Mouse (Mus musculus) embryonic facial prominence, embryonic 14.5 days (tissue): Measurements from ENCODE around the gene Rnf157. TPM values are rescaled to one million over a fixed set of nuclear protein-coding genes. Genes with fewer than 3 reads are reported as not detected.
A peak's percentile ranks its signal among the peaks of the same experiment; 100 is the strongest.

Experiments used
- ATAC-seq: fragments of 200-750 bp; cut with Nextera tagmentation; 2 replicates; pipeline ENCODE4 v1.8.0; 2017; ENCODE audit warnings: low read depth, moderate number of reproducible peaks, moderate TSS enrichment
- DNase-seq: peaks from one replicate; pipeline ENCODE4 v3.0.0-alpha.2; 2015; ENCODE audit warnings: low spot score
- H3K27ac ChIP-seq: fragments of 300-500 bp; sonication (generic); replicated peaks from 2 replicates; pipeline ENCODE4 v1.5.1; 2014; ENCODE audit warnings: low read depth, mild to moderate bottlenecking, low read length, moderate library complexity
- H3K27me3 ChIP-seq: fragments of 300-500 bp; sonication (generic); replicated peaks from 2 replicates; pipeline ENCODE4 v1.6.1; 2014; ENCODE audit warnings: low read length; ENCODE audit not compliant: control insufficient read depth, insufficient read depth
- H3K36me3 ChIP-seq: fragments of 300-500 bp; sonication (generic); 2 replicates; pipeline ENCODE4 v1.6.1; 2014; ENCODE audit warnings: low read length, mixed read lengths; ENCODE audit not compliant: control insufficient read depth, insufficient read depth
- H3K4me1 ChIP-seq: fragments of 300-500 bp; sonication (generic); 2 replicates; pipeline ENCODE4 v1.6.1; 2014; ENCODE audit warnings: antibody characterized with exemption, low read length; ENCODE audit not compliant: control insufficient read depth, insufficient read depth
- H3K4me2 ChIP-seq: fragments of 300-500 bp; sonication (generic); 2 replicates; pipeline ENCODE4 v1.6.1; 2014; ENCODE audit warnings: low read depth, mild to moderate bottlenecking, low read length, moderate library complexity, mixed read lengths
- H3K4me3 ChIP-seq: fragments of 300-500 bp; sonication (generic); 2 replicates; pipeline ENCODE4 v1.5.1; 2014; ENCODE audit warnings: low read depth, mild to moderate bottlenecking, low read length
- H3K9ac ChIP-seq: fragments of 300-500 bp; sonication (generic); 2 replicates; pipeline ENCODE4 v1.6.1; 2014; ENCODE audit warnings: low read depth, mild to moderate bottlenecking, low read length, moderate library complexity, mixed read lengths
- H3K9me3 ChIP-seq: fragments of 300-500 bp; sonication (generic); 2 replicates; pipeline ENCODE4 v1.6.1; 2016; ENCODE audit warnings: low read length; ENCODE audit not compliant: control insufficient read depth
- WGBS: fragments of 180-500 bp; shearing (Covaris S2); extraction: QIAGEN DNeasy Blood & Tissue Kit; methylation state at CpG from one replicate; pipeline ENCODE4 v1.1.7; 2014; 5-methylcytosine and 5-hydroxymethylcytosine counted together
- polyA plus RNA-seq: library from polyadenylated mRNA; unstranded; fragments of >200 nt; fragmentation: Nextera tagmentation; extraction: Ambion mirVana; gene quantifications from 2 replicates; pipeline ENCODE4 v1.2.1, GENCODE M21; 2014

Gene Rnf157
- polyA plus RNA-seq, 1 experiment from 2014 or later = 17.7 TPM

DNA sequence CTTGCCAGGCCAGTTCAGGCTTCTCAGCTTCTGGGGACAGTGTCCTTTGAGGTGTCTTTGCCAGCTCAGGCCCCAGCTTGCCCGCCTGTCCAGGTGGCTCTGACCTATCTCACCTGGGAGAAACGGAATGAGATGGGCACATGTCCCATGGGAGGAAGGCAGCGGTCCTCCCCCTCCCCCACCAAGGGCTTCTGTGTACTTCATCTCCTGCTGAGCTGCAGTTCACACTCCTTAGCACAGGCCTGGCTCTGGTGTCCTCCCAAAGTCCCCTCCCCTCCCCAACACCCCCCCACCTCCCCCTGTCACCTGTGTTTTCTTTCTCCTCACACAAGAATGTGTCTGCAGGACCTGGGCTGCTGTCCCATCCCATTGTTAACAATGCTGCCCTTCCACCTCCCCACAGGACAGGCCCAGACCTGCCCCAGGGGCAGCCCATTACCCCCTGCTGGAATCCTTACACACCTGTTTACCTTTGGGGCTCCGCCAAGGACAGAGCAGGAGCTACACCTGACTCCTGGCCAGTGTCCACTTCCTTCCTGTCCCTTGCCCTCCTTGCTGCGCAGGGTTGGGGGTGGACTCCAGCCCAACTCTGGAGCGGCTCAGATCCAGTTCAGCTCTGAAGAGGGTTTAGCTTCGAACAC, 85.7 kb downstream of the Rnf157 start:
- no peak overlapping the region for H3K4me3 ChIP-seq
- no peaks in the 10 kb centered on the region for H3K27me3 ChIP-seq
- WGBS = 64% methylated on average over 7 of the region's 7 CpGs
- no peak for DNase-seq
- no peak overlapping the region for H3K9ac ChIP-seq
- H3K9me3 ChIP-seq = no peaks in the 10 kb centered on the region
- no peaks in the 10 kb centered on the region for H3K36me3 ChIP-seq
- H3K27ac ChIP-seq = no peak overlapping the region
- no peak for ATAC-seq
- H3K4me1 ChIP-seq = peaks cover 2% of the 10 kb centered on the region; the same call in 1 of the 2 replicates
- no peak overlapping the region for H3K4me2 ChIP-seq

DNA sequence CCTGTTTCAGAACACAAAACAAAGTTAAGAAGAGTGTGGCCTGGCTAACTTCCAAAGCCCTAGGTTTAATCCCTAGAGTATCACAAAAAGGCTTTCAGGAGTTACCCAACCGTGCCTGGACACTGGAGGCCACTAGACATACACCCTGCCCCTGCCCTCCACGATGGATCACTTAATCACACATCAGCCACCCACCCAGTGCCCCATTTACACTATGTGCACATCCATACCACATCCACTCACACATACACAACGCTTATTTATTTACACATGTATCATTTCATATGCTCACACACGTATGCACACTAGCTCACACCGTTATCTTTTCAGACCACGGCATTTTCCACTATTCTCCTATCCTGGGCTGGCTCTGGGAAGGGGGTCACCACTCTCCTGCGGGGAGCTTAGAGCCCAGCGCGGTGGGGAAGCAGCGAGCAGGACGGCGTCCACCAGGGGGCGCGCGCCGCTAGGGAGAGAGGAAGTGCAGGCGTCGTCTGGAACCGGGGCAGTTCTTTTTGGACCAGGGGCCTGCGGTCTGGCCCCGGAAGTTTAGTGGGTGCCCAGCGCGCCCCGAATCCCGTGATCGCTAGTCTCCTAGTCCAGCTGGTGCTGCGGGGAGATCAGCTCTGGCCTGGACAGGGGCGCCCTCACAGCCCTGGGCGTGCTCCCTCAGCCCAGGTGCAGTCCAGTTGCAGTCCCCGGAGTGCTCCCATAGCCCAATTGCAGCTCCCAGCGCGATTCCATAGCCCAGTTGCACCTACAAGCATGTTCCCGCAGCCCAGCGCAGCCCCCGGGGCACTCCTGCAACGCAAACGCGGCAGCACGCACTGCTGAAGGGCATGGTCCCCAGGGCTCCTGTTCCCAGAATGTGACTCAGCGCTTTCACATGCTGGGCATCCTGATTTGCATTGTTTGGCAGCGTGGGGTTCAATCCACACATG, 93.8 kb downstream of the Rnf157 start:
- Histone ChIP-seq H3K36me3 (no peaks in the 10 kb centered on the region), H3K27me3 (no peaks in the 10 kb centered on the region)
- ATAC-seq = peak; percentile 89

DNA sequence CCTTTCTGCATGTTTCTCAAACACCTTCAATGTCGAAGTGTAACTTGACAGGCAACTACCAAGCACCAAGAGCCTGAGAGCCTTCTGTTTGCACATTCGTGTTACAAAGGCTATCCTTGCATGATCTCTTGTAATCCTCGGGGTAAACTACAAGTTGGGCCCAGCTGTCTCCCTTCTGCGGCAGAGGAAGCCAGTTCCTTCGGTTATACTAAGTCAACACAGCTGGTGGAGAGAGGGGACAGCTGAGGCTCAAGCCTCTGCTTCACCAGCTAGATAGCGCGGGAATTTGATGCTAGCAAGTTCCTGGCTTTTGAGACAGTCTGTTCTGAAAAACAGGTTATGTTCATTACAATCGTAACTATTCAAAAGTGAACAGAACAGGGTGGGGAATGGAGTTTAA, 100.5 kb downstream of the Rnf157 start:
- Histone ChIP-seq H3K27me3 (no peaks in the 10 kb centered on the region), H3K36me3 (no peaks in the 10 kb centered on the region), H3K4me1 (no peaks in the 10 kb centered on the region; the same call in 1 of the 2 replicates), H3K27ac (no peak overlapping the region), H3K4me2 (no peak overlapping the region), H3K9ac (no peak overlapping the region), H3K9me3 (no peaks in the 10 kb centered on the region), H3K4me3 (no peak overlapping the region)
- DNase-seq = peak; percentile 88
- ATAC-seq = peak; percentile 80
- WGBS = 30% methylated on average over 8 of the region's 8 CpGs

More for the DNA sequence above, 93.8 kb downstream of the Rnf157 start:
- Histone ChIP-seq H3K4me2 (peak overlapping the region; percentile 94), H3K27ac (no peak overlapping the region), H3K9me3 (no peaks in the 10 kb centered on the region), H3K9ac (peak overlapping the region; percentile 69), H3K4me3 (peak overlapping the region; percentile 46), H3K4me1 (0 out of 2 replicates have a peak, but pooled peaks cover 4% of the 10 kb centered on the region)
- DNase-seq = peak; percentile 84
- WGBS = 2% methylated on average over 38 of the region's 41 CpGs

DNA sequence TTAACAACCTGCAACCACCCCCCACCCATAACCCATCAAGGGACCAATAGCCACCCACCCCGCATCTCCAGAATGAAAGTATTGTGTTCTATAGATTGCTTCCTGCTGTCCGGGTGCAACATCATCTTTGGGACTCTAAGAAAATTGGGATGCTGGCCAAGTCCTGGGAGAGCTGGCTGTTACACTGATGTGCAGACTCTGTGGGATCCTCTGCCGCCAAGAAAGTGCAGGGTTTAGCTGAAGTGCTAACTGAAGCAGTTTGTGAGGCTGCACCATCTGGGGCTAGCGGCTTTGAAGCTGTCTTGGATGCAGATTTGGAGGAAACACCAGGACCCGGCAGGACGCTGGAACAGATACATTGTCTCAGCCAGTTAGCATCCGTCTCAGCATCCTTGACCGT, 101.7 kb downstream of the Rnf157 start:
- no peaks in the 10 kb centered on the region for H3K9me3 ChIP-seq
- H3K36me3 ChIP-seq = no peaks in the 10 kb centered on the region
- peak overlapping the region; percentile 52; the same call in 1 of the 2 replicates for H3K27ac ChIP-seq
- ATAC-seq (no peak), DNase-seq (peak; percentile 84)
- no peak overlapping the region for H3K4me3 ChIP-seq
- no peaks in the 10 kb centered on the region for H3K27me3 ChIP-seq
- H3K4me1 ChIP-seq = peaks cover 4% of the 10 kb centered on the region; the same call in 1 of the 2 replicates
- 37% methylated on average over 8 of the region's 8 CpGs for WGBS
- no peak overlapping the region for H3K4me2 ChIP-seq
- no peak overlapping the region for H3K9ac ChIP-seq

DNA sequence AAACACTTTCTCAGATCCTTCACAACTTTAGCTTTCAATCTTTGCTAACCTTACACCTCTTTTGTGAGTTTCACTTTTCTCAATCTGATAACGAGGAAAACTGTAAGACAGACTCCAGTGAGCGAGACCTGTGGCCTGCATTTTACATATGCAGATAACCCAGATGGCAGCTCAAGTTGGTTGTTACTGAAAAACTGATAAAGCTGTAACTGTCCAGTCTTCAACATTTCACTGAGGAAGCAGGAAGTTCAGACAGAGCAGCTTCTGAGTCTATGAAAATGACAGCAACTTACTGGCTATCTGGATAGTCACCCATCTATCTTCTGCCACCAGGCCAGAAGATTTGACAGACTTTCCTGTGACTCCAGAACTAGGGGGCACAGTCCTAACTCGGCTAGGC, 103.2 kb downstream of the Rnf157 start:
- 65% methylated on average over 3 of the region's 3 CpGs for WGBS
- ATAC-seq (no peak), DNase-seq (no peak)
- no peak overlapping the region for H3K4me2 ChIP-seq
- peaks cover 4% of the 10 kb centered on the region; the same call in 1 of the 2 replicates for H3K4me1 ChIP-seq
- no peaks in the 10 kb centered on the region for H3K9me3 ChIP-seq
- H3K27me3 ChIP-seq = no peaks in the 10 kb centered on the region
- H3K4me3 ChIP-seq = no peak overlapping the region
- no peak overlapping the region for H3K27ac ChIP-seq
- H3K9ac ChIP-seq = no peak overlapping the region
- peaks cover 7% of the 10 kb centered on the region; the same call in 1 of the 2 replicates for H3K36me3 ChIP-seq

DNA sequence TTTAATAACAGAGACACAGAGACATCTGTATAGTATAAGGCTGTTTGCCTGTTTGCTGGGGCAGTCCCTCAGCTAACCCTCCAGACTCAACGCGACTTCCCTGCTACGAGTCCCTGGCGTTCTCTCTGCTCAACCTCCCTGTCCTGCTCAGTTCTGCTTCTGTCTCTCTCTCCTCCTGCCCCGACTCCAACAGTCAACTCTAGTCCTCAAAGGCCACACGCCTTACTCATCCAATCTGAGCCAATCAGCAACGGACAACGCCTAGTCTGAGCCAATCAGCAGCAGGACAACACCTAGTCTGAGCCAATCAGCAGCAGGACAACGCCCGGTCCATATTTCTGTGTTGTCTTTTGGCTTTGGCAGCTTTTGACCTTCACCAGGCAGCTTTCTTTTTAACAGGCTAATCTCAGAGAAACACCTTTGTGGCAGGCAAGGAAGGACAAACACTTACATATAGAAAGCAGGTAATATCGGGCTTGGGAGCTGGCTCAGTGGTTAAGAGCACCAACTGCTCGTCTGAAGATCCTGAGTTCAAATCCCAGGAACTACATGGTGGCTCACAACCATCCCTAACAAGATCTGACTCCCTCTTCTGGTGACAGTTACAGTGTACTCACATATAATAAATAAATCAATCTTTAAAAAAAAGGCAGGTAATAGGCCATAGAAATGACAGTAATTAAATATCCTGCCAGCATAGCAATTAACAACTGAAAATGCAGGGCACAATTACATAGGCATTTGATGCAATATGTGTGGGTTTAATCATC, 104.9 kb downstream of the Rnf157 start:
- Histone ChIP-seq H3K4me3 (no peak overlapping the region), H3K27me3 (no peaks in the 10 kb centered on the region), H3K36me3 (peaks cover 23% of the 10 kb centered on the region), H3K4me1 (peaks cover 4% of the 10 kb centered on the region; the same call in 1 of the 2 replicates), H3K27ac (no peak overlapping the region), H3K4me2 (no peak overlapping the region), H3K9me3 (no peaks in the 10 kb centered on the region), H3K9ac (no peak overlapping the region)
- no peak for ATAC-seq
- WGBS = 91% methylated on average over 12 of the region's 12 CpGs
- DNase-seq = no peak

DNA sequence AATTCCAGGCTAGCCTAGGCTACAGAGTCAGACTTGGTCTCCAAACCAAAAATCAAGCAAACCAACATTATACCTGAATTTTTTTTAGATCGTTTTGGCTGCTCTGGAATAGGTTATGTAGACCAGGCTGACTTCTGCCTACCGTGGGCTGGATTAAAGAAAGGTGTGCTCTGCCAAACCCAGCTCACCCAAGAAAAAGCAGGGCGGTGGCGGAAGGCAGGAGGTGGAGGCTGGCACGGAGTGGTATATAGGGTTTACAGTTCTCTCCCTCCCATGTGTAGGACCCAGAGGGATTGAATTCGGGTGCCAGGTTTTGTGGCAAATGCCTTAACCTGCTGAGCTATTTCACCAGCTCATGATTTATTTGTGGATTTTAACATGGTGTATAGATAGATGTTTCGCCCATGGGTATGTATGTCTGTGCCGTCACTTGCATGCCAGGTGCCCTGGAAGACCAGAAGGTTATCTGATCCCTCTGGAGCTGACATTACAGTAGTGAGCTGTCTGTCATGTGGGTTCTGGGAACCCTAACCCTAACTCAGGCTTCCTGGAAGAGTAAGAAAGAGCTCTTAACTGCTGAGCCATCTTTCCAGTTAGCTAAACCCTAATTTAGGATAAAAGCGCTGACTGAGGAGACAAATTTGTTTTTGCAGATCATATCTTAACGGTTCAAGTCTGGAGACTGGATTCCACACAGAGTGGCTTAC, 105.7 kb downstream of the Rnf157 start, which contains the start of gene Exoc7:
TSS of gene Exoc7 (minus strand) at position 215 of the 707 bp plus-strand sequence.
- no peaks in the 10 kb centered on the region for H3K9me3 ChIP-seq
- 78% methylated on average over 10 of the region's 10 CpGs for WGBS
- no peaks in the 10 kb centered on the region for H3K27me3 ChIP-seq
- ATAC-seq (no peak), DNase-seq (no peak)
- H3K4me1 ChIP-seq = peaks cover 4% of the 10 kb centered on the region; the same call in 1 of the 2 replicates
- H3K27ac ChIP-seq = peak within 1 kb of the TSS; percentile 44; the same call in 1 of the 2 replicates
- H3K36me3 ChIP-seq = peaks cover 31% of the 10 kb centered on the region
- H3K9ac ChIP-seq = peak within 1 kb of the TSS; percentile 82
- peak within 1 kb of the TSS; percentile 77 for H3K4me3 ChIP-seq
- H3K4me2 ChIP-seq = peak within 1 kb of the TSS; percentile 82
